Mouse (Mus musculus) liver, adult (tissue): ENCODE data around the gene Rpl31.
A peak's percentile ranks its signal among the peaks of the same experiment; 100 is the strongest.

ENCODE experiments used
- GATA4 ChIP-seq: IDR thresholded peaks from 2 replicates; pipeline ENCODE4 v1.6.1; 2014; ENCODE audit warnings: mild to moderate bottlenecking, low read length; ENCODE audit not compliant: insufficient replicate concordance

Gene Rpl31

GRCm38 (mm10) chr1:39408668-39409067, 41.0 kb downstream of the Rpl31 start:
- no peak for TF ChIP-seq GATA4

- TF ChIP-seq GATA4: no peak
These were observed 42.6 kb downstream of the Rpl31 start for GRCm38 (mm10) chr1:39410085-39410821.

GRCm38 (mm10) chr1:39417817-39418216, 50.2 kb downstream of the Rpl31 start:
- TF ChIP-seq GATA4: peak; percentile 81; the same call in 1 of the 2 replicates

- no peak for TF ChIP-seq GATA4
These were observed 51.2 kb downstream of the Rpl31 start for GRCm38 (mm10) chr1:39418852-39419251.

GRCm38 (mm10) chr1:39420987-39421386, 53.3 kb downstream of the Rpl31 start:
- TF ChIP-seq GATA4: no peak
